Mouse (Mus musculus) MEL (cell line): Measurements from ENCODE around the gene Mdh2. TPM values are rescaled to one million over a fixed set of nuclear protein-coding genes. Genes with fewer than 3 reads are reported as not detected.
A peak's percentile ranks its signal among the peaks of the same experiment; 100 is the strongest.

ENCODE experiments used
- DNase-seq: peaks from one replicate; pipeline ENCODE4 v3.0.0; 2011; ENCODE audit warnings: low read depth, low spot score
- H3K27ac ChIP-seq: 2 replicates; pipeline ENCODE4 v1.5.1; 2012; ENCODE audit warnings: low read depth, mild to moderate bottlenecking, control low read depth, low read length, moderate library complexity; ENCODE audit not compliant: control insufficient read depth
- H3K27me3 ChIP-seq, 2 experiments: fragments of 150-350 bp in 1 of 2; sonication (generic) in 1 of 2; 2 replicates each; pipeline ENCODE4 v1.6.1; 2012; ENCODE audit warnings: low read length in 2 of 2, mild to moderate bottlenecking in 2 of 2, improper control_type of control experiment in 1 of 2, moderate library complexity in 1 of 2; ENCODE audit not compliant: insufficient read depth in 2 of 2, control insufficient read depth in 1 of 2
- H3K36me3 ChIP-seq, 2 experiments: 2 replicates each; pipeline ENCODE4 v1.6.1; 2012 to 2014; ENCODE audit warnings: low read length in 2 of 2, improper control_type of control experiment in 1 of 2, inconsistent platforms in 1 of 2, mild to moderate bottlenecking in 1 of 2; ENCODE audit not compliant: insufficient read depth in 2 of 2, control insufficient read depth in 1 of 2
- H3K4me1 ChIP-seq, 2 experiments: fragments of 150-350 bp in 1 of 2; sonication (generic) in 1 of 2; 2 replicates each; pipeline ENCODE4 v1.6.1; 2012; ENCODE audit warnings: low read length in 2 of 2, improper control_type of control experiment in 1 of 2, mild to moderate bottlenecking in 1 of 2; ENCODE audit not compliant: insufficient read depth in 2 of 2, control insufficient read depth in 1 of 2
- H3K4me3 ChIP-seq, 2 experiments: fragments of 150-350 bp in 1 of 2; sonication (generic) in 1 of 2; 2 replicates each; pipeline ENCODE4 v1.5.1; 2012; ENCODE audit warnings: low read depth in 2 of 2, low read length in 2 of 2, mild to moderate bottlenecking in 2 of 2, moderate library complexity in 2 of 2, control low read depth in 1 of 2, improper control_type of control experiment in 1 of 2; ENCODE audit not compliant: control insufficient read depth in 1 of 2, insufficient read depth in 1 of 2
- H3K79me2 ChIP-seq: 2 replicates; pipeline ENCODE4 v1.6.1; 2012; ENCODE audit warnings: mild to moderate bottlenecking, low read length, moderate library complexity; ENCODE audit not compliant: control insufficient read depth, poor library complexity, insufficient read depth
- H3K9ac ChIP-seq: 2 replicates; pipeline ENCODE4 v1.6.1; 2012; ENCODE audit warnings: low read depth, mild to moderate bottlenecking, control low read depth, low read length, moderate library complexity; ENCODE audit not compliant: control insufficient read depth, poor library complexity, severe bottlenecking
- H3K9me3 ChIP-seq: fragments of 150-350 bp; sonication (generic); replicated peaks from 2 replicates; pipeline ENCODE4 v1.6.1; 2012; ENCODE audit warnings: mild to moderate bottlenecking, low read length, improper control_type of control experiment, moderate library complexity; ENCODE audit not compliant: insufficient read depth
- CHD1 ChIP-seq: IDR thresholded peaks from 2 replicates; pipeline ENCODE4 v1.6.1; 2012; ENCODE audit warnings: low read depth, mild to moderate bottlenecking, inconsistent platforms, low read length, improper control_type of control experiment
- CHD2 ChIP-seq: IDR thresholded peaks from 2 replicates; pipeline ENCODE4 v1.6.1; 2011; ENCODE audit warnings: low read length, improper control_type of control experiment
- E2F4 ChIP-seq: IDR thresholded peaks from 2 replicates; pipeline ENCODE4 v1.6.1; 2011; ENCODE audit warnings: low read depth, low read length, improper control_type of control experiment, borderline replicate concordance
- ELF1 ChIP-seq: IDR thresholded peaks from 2 replicates; pipeline ENCODE4 v1.6.1; 2014; ENCODE audit warnings: low read depth, mild to moderate bottlenecking, inconsistent platforms, low read length, improper control_type of control experiment, moderate library complexity
- EP300 ChIP-seq, 2 experiments: IDR thresholded peaks; 2 replicates each; pipeline ENCODE4 v1.6.1; 2011; ENCODE audit warnings: improper control_type of control experiment in 2 of 2, low read length in 2 of 2, low read depth in 1 of 2, mild to moderate bottlenecking in 1 of 2
- ETS1 ChIP-seq: IDR thresholded peaks from 2 replicates; pipeline ENCODE4 v1.6.1; 2012; ENCODE audit warnings: low read depth, mild to moderate bottlenecking, inconsistent platforms, low read length, improper control_type of control experiment, moderate library complexity
- GATA1 ChIP-seq: IDR thresholded peaks from 2 replicates; pipeline ENCODE4 v1.6.1; 2011; ENCODE audit warnings: low read depth, low read length, improper control_type of control experiment
- HCFC1 ChIP-seq: IDR thresholded peaks from 2 replicates; pipeline ENCODE4 v1.6.1; 2012; ENCODE audit warnings: low read depth, mild to moderate bottlenecking, inconsistent platforms, low read length, improper control_type of control experiment, moderate library complexity
- JUND ChIP-seq: IDR thresholded peaks from 2 replicates; pipeline ENCODE4 v1.6.1; 2011; ENCODE audit warnings: low read depth, mild to moderate bottlenecking, improper control_type of control experiment, low read length
- KAT2A ChIP-seq: conservative IDR thresholded peaks from 2 replicates; pipeline ENCODE4 v1.6.1; 2012; ENCODE audit warnings: low read depth, low read length, improper control_type of control experiment, inconsistent platforms
- MAFK ChIP-seq: IDR thresholded peaks from 2 replicates; pipeline ENCODE4 v1.6.1; 2011; ENCODE audit warnings: low read depth, mild to moderate bottlenecking, low read length, improper control_type of control experiment, borderline replicate concordance
- MAX ChIP-seq: IDR thresholded peaks from 2 replicates; pipeline ENCODE4 v1.6.1; 2011; ENCODE audit warnings: low read length, improper control_type of control experiment
- MAZ ChIP-seq: IDR thresholded peaks from 2 replicates; pipeline ENCODE4 v1.6.1; 2012; ENCODE audit warnings: low read depth, mild to moderate bottlenecking, inconsistent platforms, low read length, improper control_type of control experiment
- MEF2A ChIP-seq: IDR thresholded peaks from 2 replicates; pipeline ENCODE4 v1.6.1; 2014; ENCODE audit warnings: low read depth, mild to moderate bottlenecking, inconsistent platforms, low read length, improper control_type of control experiment; ENCODE audit not compliant: poor library complexity, insufficient replicate concordance, severe bottlenecking; ENCODE audit errors: extremely low read depth
- MYB ChIP-seq: IDR thresholded peaks from 2 replicates; pipeline ENCODE4 v1.6.1; 2011; ENCODE audit warnings: mild to moderate bottlenecking, low read depth, low read length, improper control_type of control experiment
- MYC ChIP-seq: IDR thresholded peaks from 2 replicates; pipeline ENCODE4 v1.6.1; 2011; ENCODE audit warnings: low read depth, mild to moderate bottlenecking, low read length, improper control_type of control experiment, moderate library complexity
- NELFE ChIP-seq: IDR thresholded peaks from 2 replicates; pipeline ENCODE4 v1.6.1; 2011; ENCODE audit warnings: low read depth, low read length, improper control_type of control experiment
- NRF1 ChIP-seq: IDR thresholded peaks from 2 replicates; pipeline ENCODE4 v1.6.1; 2014; ENCODE audit warnings: low read depth, mild to moderate bottlenecking, inconsistent platforms, low read length, improper control_type of control experiment, moderate library complexity; ENCODE audit not compliant: poor library complexity, insufficient read depth, severe bottlenecking
- POLR2A ChIP-seq, 2 experiments: IDR thresholded peaks; 2 replicates each; pipeline ENCODE4 v1.6.1; 2011 to 2012; ENCODE audit warnings: low read length in 2 of 2, mild to moderate bottlenecking in 2 of 2, control low read depth in 1 of 2, improper control_type of control experiment in 1 of 2, low read depth in 1 of 2, moderate library complexity in 1 of 2; ENCODE audit not compliant: control insufficient read depth in 1 of 2, insufficient read depth in 1 of 2, poor library complexity in 1 of 2
- POLR2AphosphoS2 ChIP-seq: IDR thresholded peaks from 2 replicates; pipeline ENCODE4 v1.6.1; 2011; ENCODE audit warnings: low read length, improper control_type of control experiment
- POLR2AphosphoS5 ChIP-seq: IDR thresholded peaks from 2 replicates; pipeline ENCODE4 v1.6.1; 2012; ENCODE audit warnings: low read depth, borderline replicate concordance, mild to moderate bottlenecking, inconsistent platforms, low read length, moderate library complexity, mixed read lengths
- RCOR1 ChIP-seq: IDR thresholded peaks from 2 replicates; pipeline ENCODE4 v1.6.1; 2012; ENCODE audit warnings: low read depth, mild to moderate bottlenecking, inconsistent platforms, low read length, improper control_type of control experiment
- SIN3A ChIP-seq: IDR thresholded peaks from 2 replicates; pipeline ENCODE4 v1.6.1; 2012; ENCODE audit warnings: low read length, improper control_type of control experiment, inconsistent platforms
- SMC3 ChIP-seq: IDR thresholded peaks from 2 replicates; pipeline ENCODE4 v1.6.1; 2011; ENCODE audit warnings: low read depth, low read length, improper control_type of control experiment
- TAL1 ChIP-seq: IDR thresholded peaks from 2 replicates; pipeline ENCODE4 v1.6.1; 2012; ENCODE audit warnings: mild to moderate bottlenecking, inconsistent platforms, low read length, moderate library complexity, mixed read lengths
- TBP ChIP-seq: IDR thresholded peaks from 2 replicates; pipeline ENCODE4 v1.8.0; 2011; ENCODE audit warnings: low read depth, low read length, improper control_type of control experiment
- TCF12 ChIP-seq: IDR thresholded peaks from 2 replicates; pipeline ENCODE4 v1.6.1; 2014; ENCODE audit warnings: low read depth, mild to moderate bottlenecking, inconsistent platforms, low read length, improper control_type of control experiment, moderate library complexity
- UBTF ChIP-seq: IDR thresholded peaks from 2 replicates; pipeline ENCODE4 v1.6.1; 2012; ENCODE audit warnings: low read depth, mild to moderate bottlenecking, inconsistent platforms, low read length, improper control_type of control experiment, moderate library complexity, borderline replicate concordance; ENCODE audit not compliant: insufficient read depth
- USF1 ChIP-seq: IDR thresholded peaks from 2 replicates; pipeline ENCODE4 v1.6.1; 2014; ENCODE audit warnings: low read depth, mild to moderate bottlenecking, inconsistent platforms, low read length, improper control_type of control experiment, moderate library complexity
- USF2 ChIP-seq, 2 experiments: IDR thresholded peaks; 2 replicates each; pipeline ENCODE4 v1.6.1; 2011 to 2012; ENCODE audit warnings: improper control_type of control experiment in 2 of 2, low read length in 2 of 2, borderline replicate concordance in 1 of 2, inconsistent platforms in 1 of 2, low read depth in 1 of 2, mild to moderate bottlenecking in 1 of 2; ENCODE audit not compliant: insufficient read depth in 1 of 2
- ZC3H11A ChIP-seq: IDR thresholded peaks from 2 replicates; pipeline ENCODE4 v1.6.1; 2012; ENCODE audit warnings: low read depth, mild to moderate bottlenecking, inconsistent platforms, low read length, improper control_type of control experiment
- ZKSCAN1 ChIP-seq: IDR thresholded peaks from 2 replicates; pipeline ENCODE4 v1.6.1; 2012; ENCODE audit warnings: low read depth, mild to moderate bottlenecking, inconsistent platforms, low read length, improper control_type of control experiment, moderate library complexity
- ZMIZ1 ChIP-seq: IDR thresholded peaks from 2 replicates; pipeline ENCODE4 v1.6.1; 2012; ENCODE audit warnings: low read depth, mild to moderate bottlenecking, inconsistent platforms, low read length, improper control_type of control experiment, moderate library complexity
- ZNF384 ChIP-seq: IDR thresholded peaks from 2 replicates; pipeline ENCODE4 v1.6.1; 2012; ENCODE audit warnings: low read depth, mild to moderate bottlenecking, inconsistent platforms, low read length, improper control_type of control experiment
- polyA plus RNA-seq, 2 experiments: library from polyadenylated mRNA; stranded (reverse) in 1 of 2; unstranded in 1 of 2; fragments of >175 nt in 1 of 2; fragments of >200 nt in 1 of 2; gene quantifications; 2 replicates each; pipeline versions ENCODE4 v1.2.1 to v1.2.4; 2012; ENCODE audit warnings: low replicate concordance in 2 of 2, low read depth in 1 of 2; ENCODE audit not compliant: insufficient read length in 2 of 2, insufficient read depth in 1 of 2, missing spikeins in 1 of 2
- total RNA-seq: library from RNA; depleted of rRNA; stranded (reverse); fragments of 300-350 nt; gene quantifications from 2 replicates; pipeline ENCODE4 v1.2.3, GENCODE M21; 2012; rRNA removed

Mdh2 gene
- total RNA-seq: 207 and 241 TPM in 2 replicates
- polyA plus RNA-seq: 1,000 to 10,000 TPM in 1 of 2 experiments, 100 to 1,000 TPM in 1; 465 to 1,097 TPM

- Histone ChIP-seq H3K9me3 (no peaks in the 10 kb centered on the region), H3K27me3 (no peaks in the 10 kb centered on the region), H3K4me1 (peaks cover 0 to 19% of the 10 kb centered on the region in 2 experiments; a peak in 3 of 4 replicates), H3K27ac (peak within 1 kb of the TSS; percentile 67), H3K9ac (peak within 1 kb of the TSS; percentile 94), H3K36me3 (peaks cover 1 to 22% of the 10 kb centered on the region in 2 experiments; a peak in 3 of 4 replicates), H3K79me2 (peaks cover 40% of the 10 kb centered on the region), H3K4me3 (peak within 1 kb of the TSS; percentile 58 to 98)
- peak; percentile 100 for DNase-seq
- TF ChIP-seq CHD1 (peak; percentile 94), USF1 (no peak), ZMIZ1 (peak; percentile 91; the same call in 1 of the 2 replicates), TBP (peak; percentile 94), MEF2A (no peak), MAFK (no peak), ETS1 (no peak; the same call in 1 of the 2 replicates), MYC (0 out of 2 replicates have a peak, but pooled peaks have one; percentile 42), RCOR1 (no peak), TCF12 (peak; percentile 67; the same call in 1 of the 2 replicates), ELF1 (no peak), E2F4 (no peak), HCFC1 (peak; percentile 81), SMC3 (peak; percentile 9; the same call in 1 of the 2 replicates), ZC3H11A (no peak), KAT2A (no peak), NELFE (peak; percentile 99), USF2 (IDR thresholded peaks at IDR 0.05; ENCODE audit: borderline replicate concordance in 1 of 2, insufficient read depth in 1 of 2, low read depth in 1 of 2, low read length in 2 of 2) (no peak), JUND (no peak), MAX (0 out of 2 replicates have a peak, but pooled peaks have one; percentile 23), MAZ (no peak), NRF1 (peak; percentile 49; the same call in 1 of the 2 replicates), MYB (no peak), POLR2AphosphoS2 (peak; percentile 98), SIN3A (peak; percentile 76), GATA1 (no peak), POLR2AphosphoS5 (peak; percentile 66; the same call in 1 of the 2 replicates), CHD2 (peak; percentile 96), UBTF (no peak), ZKSCAN1 (no peak), TAL1 (no peak), POLR2A (IDR thresholded peaks at IDR 0.05; ENCODE audit: control insufficient read depth in 1 of 2, insufficient read depth in 1 of 2, low read depth in 1 of 2, low read length in 2 of 2, poor library complexity in 1 of 2) (peak; percentile 95 to 99), ZNF384 (no peak), EP300 (IDR thresholded peaks at IDR 0.05; ENCODE audit: low read depth in 1 of 2, low read length in 2 of 2) (no peak)
These were observed at the start of gene Mdh2 for GRCm38 (mm10) chr5:135778471-135779445. TSS of gene Mdh2 (plus strand) at chr5:135778480.
